Mouse (Mus musculus): ENCODE measurements around the gene Pnrc1. TPM values are rescaled to one million over a fixed set of nuclear protein-coding genes. Genes with fewer than 3 reads are reported as not detected.

Pnrc1 gene
- polyA plus RNA-seq, 1 experiment from 2014 or later: 58.7 TPM

GRCm38 (mm10) chr4:33207551-33207950 lies 82.4 kb downstream of the Pnrc1 start:
- H3K9me3 ChIP-seq (ENCODE audit: control insufficient read depth, low read length): no peaks in the 10 kb centered on the region
- H3K27me3 ChIP-seq (replicated peaks; ENCODE audit: control insufficient read depth, insufficient read depth, low read length): peaks cover 13% of the 10 kb centered on the region
- WGBS: 65% methylated on average over 2 of the region's 2 CpGs
- no peaks in the 10 kb centered on the region for H3K36me3 ChIP-seq (ENCODE audit: control insufficient read depth, insufficient read depth, low read length)
- H3K4me1 ChIP-seq (replicated peaks; ENCODE audit: control insufficient read depth, insufficient read depth, low read length): 0 out of 2 replicates have a peak, but pooled peaks cover 4% of the 10 kb centered on the region
- no peak overlapping the region for H3K9ac ChIP-seq (ENCODE audit: low read depth, low read length)
- ATAC-seq (replicated peaks; ENCODE audit: low FRiP score): no peak
- no peak overlapping the region for H3K27ac ChIP-seq (ENCODE audit: low read depth, low read length)
- no peak for DNase-seq (ENCODE audit: low spot score)
- no peak overlapping the region for H3K4me3 ChIP-seq (ENCODE audit: low read depth, low read length)
- H3K4me2 ChIP-seq: no peak overlapping the region

GRCm38 (mm10) chr4:33204682-33205081 lies 85.3 kb downstream of the Pnrc1 start:
- Histone ChIP-seq H3K27me3 (replicated peaks; ENCODE audit: control insufficient read depth, insufficient read depth, low read length) (peaks cover 11% of the 10 kb centered on the region), H3K9me3 (ENCODE audit: control insufficient read depth, low read length) (no peaks in the 10 kb centered on the region), H3K36me3 (ENCODE audit: control insufficient read depth, insufficient read depth, low read length) (no peaks in the 10 kb centered on the region), H3K4me3 (ENCODE audit: low read depth, low read length) (no peak overlapping the region), H3K4me1 (replicated peaks; ENCODE audit: control insufficient read depth, insufficient read depth, low read length) (0 out of 2 replicates have a peak, but pooled peaks cover 4% of the 10 kb centered on the region), H3K4me2 (no peak overlapping the region), H3K27ac (ENCODE audit: low read depth, low read length) (no peak overlapping the region), H3K9ac (ENCODE audit: low read depth, low read length) (no peak overlapping the region)
- ATAC-seq (replicated peaks; ENCODE audit: low FRiP score) (0 out of 2 replicates have a peak, but pooled peaks have one; percentile 39), DNase-seq (ENCODE audit: low spot score) (no peak)
- 3% methylated on average over 4 of the region's 4 CpGs for WGBS

- no peak for DNase-seq (ENCODE audit: low spot score)
- Histone ChIP-seq H3K4me1 (replicated peaks; ENCODE audit: control insufficient read depth, insufficient read depth, low read length) (no peaks in the 10 kb centered on the region), H3K4me2 (no peak overlapping the region), H3K9me3 (ENCODE audit: control insufficient read depth, low read length) (no peaks in the 10 kb centered on the region), H3K4me3 (ENCODE audit: low read depth, low read length) (no peak overlapping the region), H3K27me3 (replicated peaks; ENCODE audit: control insufficient read depth, insufficient read depth, low read length) (no peaks in the 10 kb centered on the region), H3K9ac (ENCODE audit: low read depth, low read length) (no peak overlapping the region), H3K36me3 (ENCODE audit: control insufficient read depth, insufficient read depth, low read length) (no peaks in the 10 kb centered on the region), H3K27ac (ENCODE audit: low read depth, low read length) (no peak overlapping the region)
- 18% methylated on average over 2 of the region's 2 CpGs for WGBS
- ATAC-seq (replicated peaks; ENCODE audit: low FRiP score): no peak
Measured at GRCm38 (mm10) chr4:33198117-33198516, 91.8 kb downstream of the Pnrc1 start.

Other genes starting within 250 kb of the Pnrc1 start
- gene Gabrr2, start 227.2 kb downstream of the Pnrc1 start, polyA plus RNA-seq (2014; fragmentation: Nextera tagmentation; extraction: Ambion mirVana): not detected in 2 replicates
- not detected in 2 replicates for gene Gabrr1, start 157.6 kb downstream of the Pnrc1 start, polyA plus RNA-seq (2014; fragmentation: Nextera tagmentation; extraction: Ambion mirVana)
- 0.26 and 0.70 TPM in 2 replicates for gene Pm20d2, start 100.4 kb downstream of the Pnrc1 start, polyA plus RNA-seq (2014; fragmentation: Nextera tagmentation; extraction: Ambion mirVana)
- 0.73 and 1.6 TPM in 2 replicates for gene Srsf12, start 81.2 kb downstream of the Pnrc1 start, polyA plus RNA-seq (2014; fragmentation: Nextera tagmentation; extraction: Ambion mirVana)
- 30.1 and 32.6 TPM in 2 replicates for gene Rngtt, start 20.1 kb upstream of the Pnrc1 start, polyA plus RNA-seq (2014; fragmentation: Nextera tagmentation; extraction: Ambion mirVana)